Mouse (Mus musculus): ENCODE results near the gene Alkbh5.
A peak's percentile ranks its signal among the peaks of the same experiment; 100 is the strongest.
"Not testable (repeated sequence)": the region's sequence is repeated elsewhere in the genome, so short reads cannot be mapped to it uniquely, and the experiment has no call there.

The Alkbh5 gene

DNA sequence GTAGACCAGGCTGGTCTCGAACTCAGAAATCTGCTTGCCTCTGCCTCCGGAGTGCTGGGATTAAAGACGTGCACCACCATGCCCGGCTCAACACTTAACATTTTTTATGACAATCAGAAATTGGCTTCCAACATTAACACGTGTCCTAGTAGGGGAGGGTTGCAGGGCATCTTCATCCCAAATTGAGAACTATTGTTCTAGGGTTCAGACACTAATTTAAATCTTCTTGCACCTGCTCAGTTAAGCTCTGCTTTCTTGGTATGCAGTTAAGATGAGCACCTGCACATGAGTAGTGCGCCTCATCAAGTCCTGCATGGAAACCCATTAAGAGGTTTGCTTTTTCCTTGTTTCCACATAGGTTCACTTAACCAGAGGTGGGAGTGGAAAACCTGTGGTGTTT lies 5.7 kb downstream of the Alkbh5 start:
- no peak for DNase-seq (ENCODE audit: low read depth, low spot score)

DNA sequence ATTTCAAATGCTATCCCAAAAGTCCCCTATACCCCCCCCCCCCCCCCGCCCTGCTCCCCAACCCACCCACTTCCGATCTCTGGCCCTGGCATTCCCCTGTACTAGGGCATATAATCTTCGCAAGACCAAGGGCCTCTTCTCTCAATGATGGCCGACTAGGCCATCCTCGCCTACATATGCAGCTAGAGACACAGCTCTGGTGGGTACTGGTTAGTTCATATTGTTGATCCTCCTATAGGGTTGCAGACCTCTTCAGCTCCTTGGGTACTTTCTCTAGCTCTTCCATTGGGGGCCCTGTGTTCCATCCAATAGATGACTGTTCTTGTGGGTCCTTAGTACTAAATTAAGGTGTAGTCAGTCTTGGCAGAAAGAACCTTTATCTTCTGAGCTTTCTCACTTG lies 7.0 kb downstream of the Alkbh5 start:
- not testable (repeated sequence) for DNase-seq (ENCODE audit: low read depth, low spot score)

DNA sequence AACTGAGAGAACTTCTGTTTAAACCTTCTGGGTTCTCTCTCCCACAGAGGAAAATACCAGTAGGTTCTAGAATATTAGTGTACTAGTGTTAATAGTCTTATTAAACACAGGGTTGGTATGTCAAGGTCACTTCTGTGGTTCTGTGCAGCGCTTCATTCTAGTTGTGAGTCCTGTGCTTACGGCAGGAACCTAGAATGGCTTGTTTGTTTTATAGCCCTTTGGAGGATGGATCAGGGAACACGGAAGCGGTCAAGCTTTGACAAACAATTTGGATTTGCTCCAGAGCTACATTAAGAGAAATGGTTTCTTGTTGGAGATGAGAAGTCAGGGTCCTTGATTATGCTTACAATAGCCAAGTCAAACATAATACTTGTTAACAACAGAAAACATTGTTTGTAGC lies 9.3 kb downstream of the Alkbh5 start:
- no peak for DNase-seq (ENCODE audit: low read depth, low spot score)

DNA sequence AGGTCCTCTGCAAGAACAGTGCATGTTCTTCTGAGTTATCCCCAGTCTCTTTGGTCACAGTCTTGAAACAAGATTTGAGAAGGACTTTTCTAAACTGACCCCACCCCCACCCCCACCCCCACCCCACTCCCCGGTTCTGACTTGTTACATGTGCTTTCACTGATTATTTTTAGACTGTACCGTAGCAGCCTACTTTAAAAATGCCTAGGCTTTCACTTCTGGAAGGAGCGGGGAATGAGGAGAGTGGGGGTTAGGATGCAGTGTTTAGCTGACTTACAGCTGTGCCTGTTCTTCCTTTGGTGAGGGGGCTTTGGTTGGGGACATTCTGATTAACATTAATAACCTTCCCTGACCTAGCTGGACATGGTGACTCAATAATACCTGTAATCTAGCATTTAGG lies 11.9 kb downstream of the Alkbh5 start:
- no peak for DNase-seq (ENCODE audit: low read depth, low spot score)

DNA sequence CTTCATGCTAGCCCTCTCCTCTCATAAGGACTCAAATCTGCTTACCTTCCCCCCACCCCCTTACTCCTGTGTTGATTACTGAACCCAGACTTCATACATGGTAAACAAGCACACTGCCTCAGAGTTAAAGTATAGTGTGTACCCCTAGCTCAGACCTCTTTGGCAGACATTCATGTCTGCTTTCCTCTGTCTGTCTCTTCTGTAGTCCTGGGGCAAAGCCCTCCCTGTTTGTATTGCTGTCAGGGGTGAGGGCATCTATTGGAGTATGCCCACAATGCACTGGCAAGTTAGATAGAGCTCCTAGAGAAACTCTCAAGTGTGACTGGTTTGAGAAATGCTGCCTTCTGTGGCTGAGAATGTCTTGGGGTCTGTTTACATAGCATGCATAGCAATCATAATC lies 16.9 kb downstream of the Alkbh5 start:
- no peak for DNase-seq (ENCODE audit: low read depth, low spot score)

DNA sequence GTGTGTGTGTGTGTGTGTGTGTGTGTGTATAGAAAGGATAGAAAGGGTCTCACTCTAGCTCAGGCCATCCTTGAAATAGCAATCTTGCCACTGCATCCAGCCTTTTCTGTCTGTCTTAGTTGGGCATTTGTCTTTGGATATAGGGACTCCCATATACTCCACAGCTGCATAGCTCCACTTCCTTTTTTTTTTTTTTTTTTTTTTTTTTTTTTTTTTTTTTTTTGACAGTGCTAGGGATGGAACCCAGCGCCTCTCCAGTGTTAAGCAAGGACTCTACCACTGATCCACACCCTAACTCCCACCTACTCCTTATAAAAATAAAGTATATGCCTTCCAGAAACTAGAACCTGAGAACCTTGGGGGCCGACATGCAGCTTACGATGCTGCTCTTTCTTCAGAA lies 21.5 kb downstream of the Alkbh5 start:
- no peak for DNase-seq (ENCODE audit: low read depth, low spot score)

DNA sequence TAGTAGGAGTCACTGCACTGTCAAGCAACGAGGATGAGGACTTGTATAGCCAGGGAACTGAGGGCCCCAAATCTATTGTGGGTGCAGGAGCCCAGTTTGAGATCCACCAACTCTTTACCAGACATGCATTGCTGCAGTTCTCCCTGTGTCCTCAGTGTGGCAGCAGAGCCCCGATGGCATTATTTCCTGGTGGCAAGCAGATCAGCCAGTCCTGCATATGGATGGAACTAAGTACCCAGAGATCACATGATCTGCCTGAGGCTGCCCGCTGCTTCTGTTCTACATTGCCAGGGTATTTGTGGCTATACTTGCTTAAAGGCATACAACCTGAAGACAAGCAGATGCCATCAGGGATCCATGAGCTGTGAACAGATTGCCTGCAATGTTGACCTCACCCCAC lies 23.2 kb downstream of the Alkbh5 start:
- DNase-seq (ENCODE audit: low read depth, low spot score): peak; percentile 89

DNA sequence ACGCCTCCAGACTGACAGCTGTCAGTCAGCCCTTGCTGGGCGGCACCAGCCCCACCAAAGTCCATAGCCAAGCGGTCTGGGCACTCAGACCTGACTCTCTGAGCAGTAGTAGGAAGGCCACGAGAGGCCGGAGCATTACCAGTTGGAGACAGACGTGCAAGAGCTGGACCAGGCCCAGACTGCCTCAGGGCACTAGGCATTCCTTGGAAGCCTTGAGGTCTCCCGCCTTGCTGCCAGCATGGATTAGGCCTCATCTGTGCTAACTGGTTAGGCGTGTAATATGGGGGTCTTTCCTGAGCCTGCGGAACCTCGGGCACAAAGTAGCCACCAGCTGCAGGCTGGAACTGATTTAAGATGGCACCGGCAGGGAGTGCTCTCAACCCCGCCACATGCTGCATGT lies 37.8 kb downstream of the Alkbh5 start:
- DNase-seq (ENCODE audit: low read depth, low spot score): not testable (repeated sequence)
